Mouse (Mus musculus): Measurements from ENCODE around the gene Usp9x.

Usp9x gene

DNA sequence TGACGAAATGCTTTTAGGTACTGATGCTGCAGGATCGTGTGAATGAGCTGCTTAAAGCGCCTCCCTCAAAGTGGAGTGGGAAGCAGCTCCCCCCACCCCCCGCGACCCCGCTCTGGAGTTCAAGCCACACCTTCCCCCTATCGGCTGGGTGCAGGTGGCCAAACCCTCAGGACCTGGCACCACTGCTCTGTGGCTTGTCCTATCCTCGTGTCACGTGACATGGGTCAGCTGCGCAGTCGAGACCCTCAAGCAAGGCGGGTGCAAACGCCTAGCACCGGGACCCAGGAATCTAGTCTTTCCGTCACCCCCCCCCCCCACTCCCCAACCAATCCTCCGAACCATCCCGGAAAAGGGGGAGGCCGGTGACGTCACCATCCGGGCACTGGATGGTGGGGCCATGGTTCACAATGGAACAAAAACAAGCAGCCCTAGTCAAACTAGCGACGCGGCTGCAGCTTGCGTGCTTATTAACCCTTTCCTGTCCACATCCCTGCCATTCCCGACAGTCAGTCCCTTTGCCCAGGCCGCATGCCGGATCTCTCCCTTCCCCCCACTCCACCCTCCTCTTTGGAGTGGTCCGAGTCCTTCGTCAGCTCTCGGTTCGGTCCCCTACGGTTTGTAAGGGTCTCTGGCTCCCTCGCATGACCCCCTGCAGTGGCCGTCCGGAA lies 591 bp upstream of the Usp9x start:
- in situ Hi-C loops (cut with MboI; ENCODE audit: low pct_unique_long_range_greater_than_20kb in 1 of 2, low sequenced_read_pairs in 2 of 2, unreplicated experiment in 1 of 2), result loop anchor here (5.0 to 10.0 kb wide), 2 partner anchors 143 to 146 kb away; no protein-coding TSS in a partner anchor

DNA sequence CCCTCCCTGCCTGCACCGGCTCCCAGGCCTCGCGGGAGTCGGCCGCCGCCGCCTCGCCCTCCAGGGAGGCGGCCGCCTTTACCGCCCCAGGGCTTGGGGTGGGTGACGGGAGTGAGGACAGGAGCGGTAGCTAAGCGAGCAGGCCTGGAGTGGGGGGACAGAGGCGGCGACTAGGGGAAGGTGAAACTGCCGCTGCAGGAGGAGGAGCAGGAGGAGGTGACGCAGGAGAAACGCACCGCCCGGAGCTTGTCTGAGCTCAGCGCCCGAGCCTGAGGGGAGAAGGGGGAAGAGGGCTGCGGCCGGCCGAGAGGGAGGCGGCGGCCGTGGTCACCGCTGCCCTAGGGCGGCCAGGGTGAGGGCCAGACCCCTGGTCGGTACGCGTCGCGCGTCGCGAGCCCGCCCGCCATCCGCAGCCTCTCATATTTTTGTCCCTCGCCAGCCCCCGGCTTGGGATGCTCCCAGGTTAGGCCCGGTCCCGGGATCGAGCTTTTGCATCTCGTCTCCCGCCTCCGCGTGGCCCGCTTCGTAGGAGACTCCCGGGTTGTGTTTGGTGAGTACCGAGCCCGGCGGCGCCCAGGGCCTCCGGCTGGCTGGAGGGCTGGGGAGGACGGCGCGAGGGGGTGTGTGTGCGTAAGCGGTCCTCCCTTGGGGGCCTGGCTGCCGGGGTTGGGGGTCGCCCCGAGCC lies 620 bp downstream of the Usp9x start:
- in situ Hi-C loops (cut with MboI; ENCODE audit: low pct_unique_long_range_greater_than_20kb in 1 of 2, low sequenced_read_pairs in 2 of 2, unreplicated experiment in 1 of 2), result loop anchor here (5.0 to 10.0 kb wide), 2 partner anchors 145 to 147 kb away; no protein-coding TSS in a partner anchor

DNA sequence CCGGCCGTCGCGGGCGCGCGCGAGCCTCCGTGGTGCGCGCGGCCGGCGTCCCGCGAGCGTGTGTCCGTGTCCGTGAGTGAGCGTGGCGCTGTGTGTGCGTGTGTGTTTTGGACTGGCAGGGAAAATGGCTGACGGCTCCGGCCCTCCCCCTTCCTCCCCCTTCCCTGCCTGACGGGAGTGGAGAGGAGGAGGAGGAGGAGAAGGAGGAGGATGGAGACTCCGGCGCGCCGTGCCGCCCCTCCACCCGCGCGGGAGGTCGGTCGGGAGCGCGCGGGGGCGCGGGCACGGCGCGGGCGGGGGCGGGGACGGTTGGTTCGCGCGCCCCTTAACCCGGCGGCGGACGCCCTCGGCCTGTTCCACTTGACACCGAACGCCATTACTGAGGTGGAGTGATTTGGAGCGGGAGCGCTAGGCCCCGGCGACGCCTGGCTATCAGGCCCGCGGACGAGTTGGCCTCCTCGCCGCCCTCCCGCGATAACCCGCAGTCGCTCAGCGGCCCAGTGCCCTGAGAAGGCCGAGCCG lies 1.2 kb downstream of the Usp9x start:
- in situ Hi-C loops (cut with MboI; ENCODE audit: low pct_unique_long_range_greater_than_20kb in 1 of 2, low sequenced_read_pairs in 2 of 2, unreplicated experiment in 1 of 2), result loop anchor here (5.0 to 10.0 kb wide), 2 partner anchors 145 to 148 kb away; no protein-coding TSS in a partner anchor

DNA sequence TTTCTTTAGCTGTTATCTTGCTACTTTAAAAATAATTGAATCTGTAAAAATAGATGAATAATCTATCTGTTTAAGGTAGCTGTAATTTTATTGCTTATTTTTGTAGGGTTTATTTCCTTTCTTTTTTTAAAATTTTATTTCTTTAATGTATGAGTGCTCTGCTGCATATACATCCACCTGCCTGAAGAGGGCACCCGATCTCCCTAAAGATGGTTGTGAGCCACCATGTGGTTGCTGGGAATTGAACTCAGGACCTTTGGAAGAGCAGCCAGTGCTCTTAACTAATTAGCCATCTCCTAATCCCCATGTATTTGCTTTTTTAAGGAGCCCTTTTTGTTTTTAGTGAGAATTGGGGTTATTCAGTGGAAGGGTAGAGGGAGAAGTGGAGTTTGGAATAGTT lies 14.3 kb downstream of the Usp9x start:
- in situ Hi-C loops (cut with MboI; ENCODE audit: low pct_unique_long_range_greater_than_20kb in 1 of 2, low sequenced_read_pairs in 2 of 2, unreplicated experiment in 1 of 2), result no loop called here

DNA sequence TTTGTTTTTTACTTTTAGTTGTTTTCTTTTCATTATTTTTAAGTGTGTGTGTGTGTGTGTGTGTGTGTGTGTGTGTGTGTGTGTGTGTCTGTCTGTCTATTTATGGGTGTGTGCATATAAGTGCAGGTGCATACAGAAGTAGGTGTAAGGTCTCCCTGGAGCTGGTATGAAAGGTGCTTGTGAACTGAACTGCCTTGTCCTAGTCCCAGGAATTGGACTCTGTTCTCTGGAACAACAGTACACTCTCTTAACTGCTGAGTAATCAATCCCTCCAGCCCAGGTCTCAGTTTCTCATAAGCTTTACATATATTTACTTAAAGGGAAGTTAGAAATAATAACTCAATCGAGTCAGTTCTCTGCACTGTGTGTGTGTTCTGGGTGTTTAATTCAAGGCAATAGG lies 25.7 kb downstream of the Usp9x start:
- in situ Hi-C loops (cut with MboI; ENCODE audit: low pct_unique_long_range_greater_than_20kb in 1 of 2, low sequenced_read_pairs in 2 of 2, unreplicated experiment in 1 of 2), result no loop called here

DNA sequence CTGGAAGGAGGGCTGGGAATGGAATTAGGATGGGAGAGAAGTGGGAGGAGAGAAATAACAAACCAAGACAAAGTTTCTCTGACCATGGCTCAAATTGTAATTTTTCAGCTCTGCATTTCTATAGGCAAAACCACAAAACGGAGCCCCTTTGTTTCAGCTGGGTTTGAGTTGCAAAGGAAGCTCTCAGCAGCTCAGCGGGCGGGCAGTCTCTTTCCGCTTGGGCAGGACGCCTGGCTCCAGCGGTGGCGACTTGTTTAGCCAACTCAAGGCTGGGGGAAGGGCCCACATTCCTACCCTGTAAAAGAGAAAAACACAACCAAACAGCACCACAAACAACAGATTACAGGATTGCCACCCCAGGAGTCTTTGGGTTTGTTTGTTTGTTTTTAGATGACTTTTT lies 135.2 kb downstream of the Usp9x start:
- in situ Hi-C loops (cut with MboI; ENCODE audit: low pct_unique_long_range_greater_than_20kb in 1 of 2, low sequenced_read_pairs in 2 of 2, unreplicated experiment in 1 of 2), result loop anchor here (25.0 kb wide), 3 partner anchors 294 to 644 kb away; no protein-coding TSS in a partner anchor

DNA sequence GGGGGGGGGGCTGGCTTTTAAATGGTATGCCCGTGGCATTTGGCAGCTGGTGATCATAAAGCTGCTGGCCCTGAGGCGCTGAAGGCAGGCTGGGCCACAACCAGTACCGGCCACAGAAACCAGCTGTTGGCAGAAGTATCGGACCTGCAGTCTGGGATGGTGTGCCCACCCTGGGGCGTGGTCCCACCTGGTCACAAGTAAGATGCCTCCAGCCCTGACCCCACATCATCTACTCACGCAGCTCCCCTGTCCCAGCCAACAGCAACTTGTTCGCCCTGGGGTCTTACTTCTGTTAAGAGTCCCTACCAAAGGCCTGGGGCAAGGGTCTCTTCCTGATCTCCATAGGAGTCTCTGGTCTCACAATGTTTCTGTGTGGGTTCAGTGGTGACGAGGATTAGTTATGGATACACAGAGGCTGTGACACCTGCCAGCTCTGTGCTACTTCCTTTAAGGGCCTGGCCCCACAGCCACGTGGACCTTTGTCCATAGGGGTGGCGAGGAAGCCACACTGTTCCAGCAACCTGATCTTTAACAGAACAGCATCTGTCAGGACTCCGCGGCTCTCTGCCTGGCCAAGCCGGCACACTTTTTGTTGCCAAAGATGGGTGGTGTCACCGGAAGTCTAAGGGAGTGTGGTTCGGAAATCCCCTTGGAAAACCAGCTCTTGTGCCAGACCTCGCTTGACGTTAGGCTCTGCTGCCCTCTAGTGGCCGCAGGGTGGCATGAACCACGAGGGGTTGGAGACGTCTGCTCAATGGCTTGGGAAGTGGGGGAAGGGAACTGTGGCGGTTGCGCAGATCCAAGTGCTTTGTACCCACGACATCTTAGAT lies 136.4 kb downstream of the Usp9x start:
- in situ Hi-C loops (cut with MboI; ENCODE audit: low pct_unique_long_range_greater_than_20kb in 1 of 2, low sequenced_read_pairs in 2 of 2, unreplicated experiment in 1 of 2), result loop anchor here (25.0 kb wide), 3 partner anchors 295 to 645 kb away; no protein-coding TSS in a partner anchor

DNA sequence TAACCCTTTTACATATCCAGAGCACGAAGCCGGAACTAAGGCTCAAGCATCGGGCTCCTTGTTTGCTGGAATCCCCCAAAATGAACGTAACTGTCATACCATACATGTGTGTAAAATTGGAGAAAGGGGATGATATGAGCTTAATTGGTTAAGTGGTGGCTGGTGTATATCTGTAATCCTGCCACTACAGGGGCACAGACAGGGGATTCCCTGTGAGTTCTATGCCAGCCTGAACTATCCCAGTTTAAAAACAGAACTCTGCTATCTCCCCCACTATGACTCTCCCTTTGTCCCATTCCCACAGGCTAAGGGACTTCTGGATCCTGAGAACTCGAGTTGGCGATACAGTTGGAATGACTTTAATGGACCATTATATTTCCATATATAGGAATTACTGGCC lies 137.1 kb downstream of the Usp9x start:
- in situ Hi-C loops (cut with MboI; ENCODE audit: low pct_unique_long_range_greater_than_20kb in 1 of 2, low sequenced_read_pairs in 2 of 2, unreplicated experiment in 1 of 2), result loop anchor here (25.0 kb wide), 3 partner anchors 296 to 646 kb away; no protein-coding TSS in a partner anchor

DNA sequence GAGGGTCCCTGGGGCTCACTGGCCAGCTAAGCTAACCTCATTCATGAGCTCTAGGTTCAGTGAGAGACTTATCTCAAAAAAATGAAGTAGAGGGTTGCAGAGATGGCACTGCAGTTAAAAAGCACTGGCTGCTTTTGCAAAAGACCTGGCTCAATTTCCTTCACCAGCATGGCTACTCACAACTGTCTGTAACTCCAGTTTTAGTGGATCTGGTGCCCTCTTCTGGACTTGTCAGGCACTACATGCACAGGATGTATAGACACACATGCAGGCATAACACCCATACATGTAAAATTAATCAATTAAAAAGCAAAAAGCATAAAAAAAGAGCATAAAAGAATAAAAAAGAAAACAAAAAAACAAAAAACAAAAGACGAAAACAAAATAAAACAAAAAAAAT lies 143.0 kb downstream of the Usp9x start:
- in situ Hi-C loops (cut with MboI; ENCODE audit: low pct_unique_long_range_greater_than_20kb in 1 of 2, low sequenced_read_pairs in 2 of 2, unreplicated experiment in 1 of 2), result loop anchor here (25.0 kb wide), 3 partner anchors 302 to 652 kb away; no protein-coding TSS in a partner anchor
